Mouse (Mus musculus) lung, postnatal 14 days (tissue): ENCODE data around the gene Ncoa5.

Experiments
- DNase-seq: peaks from one replicate; pipeline ENCODE4 v3.0.0; 2021

Ncoa5 gene

GRCm38 (mm10) chr2:165049044-165049443 lies 14.4 kb upstream of the Ncoa5 start:
- no peak for DNase-seq

- DNase-seq = no peak
Observed at GRCm38 (mm10) chr2:165043729-165044128, 9.1 kb upstream of the Ncoa5 start.

GRCm38 (mm10) chr2:165043090-165043636 lies 8.5 kb upstream of the Ncoa5 start:
- DNase-seq = no peak

- no peak for DNase-seq
Observed at GRCm38 (mm10) chr2:165042126-165042525, 7.5 kb upstream of the Ncoa5 start.

- DNase-seq = no peak
Observed at GRCm38 (mm10) chr2:165037415-165037814, 2.7 kb upstream of the Ncoa5 start.

- no peak for DNase-seq
Observed at GRCm38 (mm10) chr2:165035058-165035431, 378 bp upstream of the Ncoa5 start.

GRCm38 (mm10) chr2:165033306-165033705 lies 1.4 kb downstream of the Ncoa5 start:
- DNase-seq = no peak

GRCm38 (mm10) chr2:165032533-165032932 lies 2.1 kb downstream of the Ncoa5 start:
- DNase-seq = no peak

- no peak for DNase-seq
Observed at GRCm38 (mm10) chr2:165027163-165027562, 7.5 kb downstream of the Ncoa5 start.

- DNase-seq = no peak
Observed at GRCm38 (mm10) chr2:165020490-165020889, 14.2 kb downstream of the Ncoa5 start.

GRCm38 (mm10) chr2:165014935-165015334 lies 19.7 kb downstream of the Ncoa5 start:
- no peak for DNase-seq

- no peak for DNase-seq
Observed at GRCm38 (mm10) chr2:165010351-165010750, 24.3 kb downstream of the Ncoa5 start.

GRCm38 (mm10) chr2:165009581-165009980 lies 25.1 kb downstream of the Ncoa5 start:
- DNase-seq = no peak

- no peak for DNase-seq
Observed at GRCm38 (mm10) chr2:165009161-165009560, 25.5 kb downstream of the Ncoa5 start.

- DNase-seq = no peak
Observed at GRCm38 (mm10) chr2:165007986-165008385, 26.7 kb downstream of the Ncoa5 start.

GRCm38 (mm10) chr2:165006813-165007212 lies 27.9 kb downstream of the Ncoa5 start:
- no peak for DNase-seq

GRCm38 (mm10) chr2:165004237-165004636 lies 30.4 kb downstream of the Ncoa5 start:
- DNase-seq = no peak

- DNase-seq = no peak
Observed at GRCm38 (mm10) chr2:165003108-165003507, 31.6 kb downstream of the Ncoa5 start.

- DNase-seq = no peak
Observed at GRCm38 (mm10) chr2:165001958-165002357, 32.7 kb downstream of the Ncoa5 start.

GRCm38 (mm10) chr2:164997721-164998428 lies 36.8 kb downstream of the Ncoa5 start:
- DNase-seq = peak; percentile 67

GRCm38 (mm10) chr2:164996848-164997720 lies 37.6 kb downstream of the Ncoa5 start:
- DNase-seq = peak; percentile 3

- DNase-seq = no peak
Observed at GRCm38 (mm10) chr2:164995976-164996375, 38.7 kb downstream of the Ncoa5 start.

GRCm38 (mm10) chr2:164994659-164995428 lies 39.8 kb downstream of the Ncoa5 start:
- DNase-seq = no peak
